ENCODE assay signal across 8 mouse cellular contexts in the genomic region with DNA sequence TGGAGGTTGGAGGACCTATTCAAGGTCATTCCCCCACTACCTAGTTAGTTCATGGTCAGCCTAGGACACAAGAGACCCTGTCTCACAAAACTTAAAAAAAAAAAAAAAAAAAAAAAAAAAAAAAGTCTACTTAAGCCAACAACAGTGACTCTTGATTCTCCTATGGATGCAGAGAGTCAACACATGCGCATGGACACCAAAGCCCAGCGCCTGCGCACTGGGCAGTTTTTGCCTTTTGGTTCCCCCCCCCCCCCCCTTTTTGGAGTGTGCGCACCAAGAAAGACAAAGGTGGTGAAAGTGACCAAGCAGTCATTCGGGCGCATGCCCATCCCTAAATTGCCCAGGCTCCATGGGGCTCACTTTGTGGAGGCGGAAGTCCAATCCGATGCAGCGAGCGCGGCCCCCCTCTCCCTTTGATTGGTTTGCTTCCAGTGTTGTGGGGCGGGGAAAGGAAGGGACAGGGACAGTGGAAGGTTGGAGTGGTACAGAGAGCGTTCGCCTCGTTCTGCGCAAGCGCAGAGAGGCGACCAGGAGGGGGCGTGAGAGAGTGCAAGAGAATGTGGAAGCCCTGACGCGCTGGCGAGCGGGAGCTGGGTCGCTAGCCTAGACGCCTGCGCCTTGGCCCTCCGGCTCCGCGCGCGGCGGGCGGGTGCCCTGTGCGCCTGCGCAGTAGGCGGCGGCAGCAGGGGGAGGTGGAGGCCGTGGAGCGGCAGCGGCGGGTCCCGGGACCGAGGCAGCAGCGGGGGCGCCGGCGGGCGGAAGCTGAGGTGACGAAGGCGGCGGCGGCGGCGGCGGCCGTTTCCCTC. TPM values are rescaled to one million over a fixed set of nuclear protein-coding genes. Genes with fewer than 3 reads are reported as not detected.
DNase-seq lines count a peak whose midpoint lies in the region; ATAC-seq and TF ChIP-seq lines count a peak whose summit lies in the region.

A gene (plus strand): TSS at position 707 of the 806 bp plus-strand sequence.

- peak within 1 kb of the TSS; percentile 89 for H3K9ac ChIP-seq in heart, embryonic 15.5 days
- peak within 1 kb of the TSS; percentile 92 for H3K9ac ChIP-seq in liver, embryonic 14.5 days (replicated peaks)
- H3K9ac ChIP-seq in neural tube, embryonic 11.5 days (ENCODE audit: low read length), result peak within 1 kb of the TSS; percentile 96
- H3K9ac ChIP-seq in stomach, postnatal 0 days (ENCODE audit: low read length), result peak within 1 kb of the TSS; percentile 96

- H3K4me3 ChIP-seq in forebrain, embryonic 10.5 days, result peak within 1 kb of the TSS; percentile 99
- H3K4me3 ChIP-seq in heart, embryonic 15.5 days, result peak within 1 kb of the TSS; percentile 92
- peak within 1 kb of the TSS; percentile 85 to 97 for H3K4me3 ChIP-seq in liver, embryonic 14.5 days (ENCODE audit: insufficient read depth in 1 of 2, low read depth in 2 of 2, low read length in 2 of 2)
- peak within 1 kb of the TSS; percentile 99 for H3K4me3 ChIP-seq in neural tube, embryonic 11.5 days (ENCODE audit: low read depth, low read length)
- H3K4me3 ChIP-seq in stomach, postnatal 0 days (ENCODE audit: low read depth, low read length), result peak within 1 kb of the TSS; percentile 93

- H3K4me1 ChIP-seq in forebrain, embryonic 10.5 days, result peaks cover 33% of the 10 kb centered on the region
- peaks cover 21% of the 10 kb centered on the region for H3K4me1 ChIP-seq in heart, embryonic 15.5 days (replicated peaks)
- H3K4me1 ChIP-seq in liver, embryonic 14.5 days (replicated peaks; ENCODE audit: control insufficient read depth in 2 of 2, insufficient read depth in 2 of 2, low read length in 1 of 2), result peaks cover 20 to 21% of the 10 kb centered on the region in 2 experiments
- H3K4me1 ChIP-seq in neural tube, embryonic 11.5 days (ENCODE audit: control insufficient read depth, insufficient read depth, low read length), result peaks cover 17% of the 10 kb centered on the region
- H3K4me1 ChIP-seq in stomach, postnatal 0 days (replicated peaks; ENCODE audit: control insufficient read depth, insufficient read depth), result no peaks in the 10 kb centered on the region

- no peaks in the 10 kb centered on the region for H3K9me3 ChIP-seq in forebrain, embryonic 10.5 days
- no peaks in the 10 kb centered on the region for H3K9me3 ChIP-seq in heart, embryonic 15.5 days (replicated peaks)
- no peaks in the 10 kb centered on the region for H3K9me3 ChIP-seq in liver, embryonic 14.5 days (ENCODE audit: control insufficient read depth, low read length)
- no peaks in the 10 kb centered on the region for H3K9me3 ChIP-seq in neural tube, embryonic 11.5 days (ENCODE audit: control insufficient read depth, low read length)
- H3K9me3 ChIP-seq in stomach, postnatal 0 days (ENCODE audit: control insufficient read depth, low read length), result no peaks in the 10 kb centered on the region

- peak; percentile 99 for ATAC-seq in heart, embryonic 15.5 days (replicated peaks; ENCODE audit: insufficient number of reproducible peaks, insufficient read depth, low FRiP score, low read depth)
- ATAC-seq in liver, embryonic 14.5 days (ENCODE audit: insufficient read depth), result peak; percentile 96
- ATAC-seq in neural tube, embryonic 11.5 days (ENCODE audit: insufficient read depth, low FRiP score, low TSS enrichment), result peak; percentile 99
- peak; percentile 98 for ATAC-seq in stomach, postnatal 0 days (ENCODE audit: low FRiP score, low TSS enrichment)

- TF ChIP-seq EP300 in liver, embryonic 14.5 days (IDR thresholded peaks at IDR 0.05; ENCODE audit: low read depth), result no peak
- TF ChIP-seq EP300 in stomach, postnatal 0 days (optimal IDR thresholded peaks at IDR 0.05), result no peak

- WGBS in forebrain, embryonic 10.5 days, result under 1% methylated on average over 49 of the region's 56 CpGs
- under 1% methylated on average over 52 of the region's 56 CpGs for WGBS in heart, embryonic 15.5 days
- under 1% methylated on average over 55 of the region's 56 CpGs for WGBS in liver, embryonic 14.5 days (ENCODE audit: insufficient replicate concordance)
- WGBS in neural tube, embryonic 11.5 days, result 0% methylated on average over 35 of the region's 56 CpGs
- under 1% methylated on average over 29 of the region's 56 CpGs for WGBS in stomach, postnatal 0 days

- H3K27me3 ChIP-seq in forebrain, embryonic 10.5 days (ENCODE audit: poor library complexity, severe bottlenecking), result no peaks in the 10 kb centered on the region
- no peaks in the 10 kb centered on the region for H3K27me3 ChIP-seq in heart, embryonic 15.5 days
- no peaks in the 10 kb centered on the region for H3K27me3 ChIP-seq in liver, embryonic 14.5 days (ENCODE audit: control insufficient read depth, insufficient read depth, low read length)
- no peaks in the 10 kb centered on the region for H3K27me3 ChIP-seq in neural tube, embryonic 11.5 days (ENCODE audit: control insufficient read depth, insufficient read depth, low read length)
- no peaks in the 10 kb centered on the region for H3K27me3 ChIP-seq in stomach, postnatal 0 days (ENCODE audit: control insufficient read depth, insufficient read depth, low read length)

- H3K27ac ChIP-seq in forebrain, embryonic 10.5 days, result peak within 1 kb of the TSS; percentile 99
- H3K27ac ChIP-seq in heart, embryonic 15.5 days, result peak within 1 kb of the TSS; percentile 96
- peak within 1 kb of the TSS; percentile 79 for H3K27ac ChIP-seq in liver, embryonic 14.5 days
- peak within 1 kb of the TSS; percentile 96 for H3K27ac ChIP-seq in neural tube, embryonic 11.5 days (ENCODE audit: low read depth, low read length)
- peak within 1 kb of the TSS; percentile 98 for H3K27ac ChIP-seq in stomach, postnatal 0 days (replicated peaks)

- H3K36me3 ChIP-seq in forebrain, embryonic 10.5 days (replicated peaks), result peaks cover 22% of the 10 kb centered on the region
- 0 out of 2 replicates have a peak, but pooled peaks cover 4% of the 10 kb centered on the region for H3K36me3 ChIP-seq in heart, embryonic 15.5 days
- H3K36me3 ChIP-seq in liver, embryonic 14.5 days (replicated peaks; ENCODE audit: control insufficient read depth, insufficient read depth, low read depth), result no peaks in the 10 kb centered on the region; the same call in 1 of the 2 replicates
- no peaks in the 10 kb centered on the region; the same call in 1 of the 2 replicates for H3K36me3 ChIP-seq in neural tube, embryonic 11.5 days (ENCODE audit: control insufficient read depth, insufficient read depth, low read length)
- no peaks in the 10 kb centered on the region; the same call in 1 of the 2 replicates for H3K36me3 ChIP-seq in stomach, postnatal 0 days (ENCODE audit: control insufficient read depth, insufficient read depth, low read length)

- peak within 1 kb of the TSS; percentile 65 for H3K4me2 ChIP-seq in heart, embryonic 15.5 days
- H3K4me2 ChIP-seq in liver, embryonic 14.5 days (ENCODE audit: low read depth), result peak within 1 kb of the TSS; percentile 91
- peak within 1 kb of the TSS; percentile 74 for H3K4me2 ChIP-seq in neural tube, embryonic 11.5 days (ENCODE audit: low read depth)
- H3K4me2 ChIP-seq in stomach, postnatal 0 days (replicated peaks; ENCODE audit: low read depth), result peak within 1 kb of the TSS; percentile 87

- TF ChIP-seq CTCF in liver, embryonic 14.5 days (IDR thresholded peaks at IDR 0.05; ENCODE audit: low read depth), result peak; percentile 94
- TF ChIP-seq CTCF in stomach, postnatal 0 days (IDR thresholded peaks at IDR 0.05; ENCODE audit: low read depth), result peak; percentile 90

- DNase-seq in CD8-positive naive resting alpha-beta T cell, adult 2 months (ENCODE audit: low read depth in 2 of 2, low spot score in 2 of 2), result peak; percentile 100
- peak; percentile 100 for DNase-seq in c-Kit-positive CD71-negative TER-119-negative erythroid progenitor cells, embryonic 14.5 days (ENCODE audit: low read depth)
- DNase-seq in forebrain, embryonic 10.5 days (ENCODE audit: extremely low spot score, low spot score), result peak; percentile 100
- DNase-seq in kidney, postnatal 25 days, result peak; percentile 100
- peak; percentile 99 to 100 (median 99) for DNase-seq in liver, embryonic 14.5 days (ENCODE audit: low read depth in 3 of 3, low spot score in 3 of 3)
- DNase-seq in neural tube, embryonic 11.5 days (ENCODE audit: low spot score), result peak; percentile 100
- DNase-seq in stomach, postnatal 0 days (ENCODE audit: low spot score), result peak; percentile 100

RNA-seq across cellular contexts. Expression of the gene that starts here (rescaled TPM):
- 32.5 and 34.6 TPM in 2 replicates for polyA plus RNA-seq in forebrain, embryonic 10.5 days (2016; fragmentation: Nextera tagmentation; extraction: Ambion mirVana)
- 22.9 and 28.5 TPM in 2 replicates for polyA plus RNA-seq in heart, embryonic 15.5 days (2015; fragmentation: Nextera tagmentation; extraction: Ambion mirVana)
- polyA plus RNA-seq in liver, embryonic 14.5 days (2012; rRNA removed), result 18.4 and 21.7 TPM in 2 replicates
- 5.4 and 7.7 TPM in 2 replicates for polyA plus RNA-seq in liver, embryonic 14.5 days (2014; fragmentation: Nextera tagmentation; extraction: Ambion mirVana)
- polyA plus RNA-seq in neural tube, embryonic 11.5 days (2014; fragmentation: Nextera tagmentation; extraction: Ambion mirVana), result 36.4 and 40.3 TPM in 2 replicates
- polyA plus RNA-seq in stomach, postnatal 0 days (2015; fragmentation: Nextera tagmentation; extraction: Ambion mirVana), result 10.8 and 11.6 TPM in 2 replicates

Comparison
In these comparisons a context has a peak if more than half of its experiments do, and no peak if none do; other contexts are left out.
1. Peak in every context shown above with its lines: DNase-seq, ATAC-seq, H3K4me3 ChIP-seq and H3K27ac ChIP-seq.